Mouse (Mus musculus) adrenal gland, adult 18-20 months (tissue): ENCODE measurements around the gene Zfp827. TPM values are rescaled to one million over a fixed set of nuclear protein-coding genes. Genes with fewer than 3 reads are reported as not detected.

Experiments
- DNase-seq, 2 experiments: peaks; one replicate each; pipeline ENCODE4 v3.0.0; 2021 to 2022; ENCODE audit warnings: low spot score in 2 of 2
- total RNA-seq, 2 experiments: library from RNA; stranded (reverse); gene quantifications; 1 replicate in 1 of 2; 2 replicates in 1 of 2; pipeline ENCODE4 v1.2.3; 2021

Gene Zfp827
- total RNA-seq, 2 experiments from 2014 or later: 6.1 to 6.8 TPM

DNA sequence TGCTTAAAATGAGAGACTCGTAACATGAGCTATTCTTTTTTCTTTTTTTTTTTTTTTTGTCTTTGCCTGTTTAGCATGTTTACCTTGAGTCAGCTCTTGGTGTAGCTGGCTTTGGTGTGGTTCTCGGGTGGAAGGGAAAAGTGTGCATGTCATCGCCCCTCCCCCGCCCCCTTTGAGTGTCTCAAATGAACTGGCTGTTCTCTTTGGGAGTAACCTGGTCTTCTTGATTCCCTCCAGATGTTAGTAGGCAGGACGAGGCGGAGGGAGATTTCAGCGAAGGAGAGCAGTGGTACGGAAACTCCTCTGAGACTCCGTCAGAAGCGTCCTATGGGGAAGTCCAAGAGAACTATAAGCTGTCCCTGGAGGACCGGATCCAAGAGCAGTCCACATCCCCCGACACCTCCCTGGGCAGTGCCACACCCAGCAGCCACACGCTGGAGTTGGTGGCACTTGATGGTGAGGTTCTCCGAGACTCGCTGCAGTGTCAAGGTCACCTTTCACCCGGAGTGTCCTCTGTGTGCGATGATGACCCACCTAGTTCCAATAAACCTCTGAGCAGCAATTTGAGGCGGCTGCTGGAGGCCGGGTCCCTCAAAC is 31.9 kb downstream of the Zfp827 start:
- no peak for DNase-seq

DNA sequence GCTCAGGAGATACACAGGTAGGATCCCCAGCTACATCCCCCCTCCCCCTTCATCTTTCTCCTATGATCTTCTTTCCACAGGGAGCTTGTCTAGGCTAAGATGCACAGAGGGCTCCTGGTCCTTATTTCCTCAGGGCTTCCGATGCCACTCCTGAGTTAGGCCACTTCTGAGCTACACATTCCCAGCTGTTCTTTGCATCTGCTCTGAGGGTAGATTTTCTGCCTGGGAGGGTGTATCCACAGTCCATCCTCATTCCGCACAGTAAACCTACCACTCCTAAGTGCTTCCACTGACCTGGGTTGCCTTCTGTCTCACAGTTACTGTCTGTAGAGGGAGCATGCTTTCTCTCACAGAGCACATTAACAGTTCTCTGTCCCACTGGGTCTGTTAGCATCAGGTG is 37.7 kb downstream of the Zfp827 start:
- DNase-seq: no peak

DNA sequence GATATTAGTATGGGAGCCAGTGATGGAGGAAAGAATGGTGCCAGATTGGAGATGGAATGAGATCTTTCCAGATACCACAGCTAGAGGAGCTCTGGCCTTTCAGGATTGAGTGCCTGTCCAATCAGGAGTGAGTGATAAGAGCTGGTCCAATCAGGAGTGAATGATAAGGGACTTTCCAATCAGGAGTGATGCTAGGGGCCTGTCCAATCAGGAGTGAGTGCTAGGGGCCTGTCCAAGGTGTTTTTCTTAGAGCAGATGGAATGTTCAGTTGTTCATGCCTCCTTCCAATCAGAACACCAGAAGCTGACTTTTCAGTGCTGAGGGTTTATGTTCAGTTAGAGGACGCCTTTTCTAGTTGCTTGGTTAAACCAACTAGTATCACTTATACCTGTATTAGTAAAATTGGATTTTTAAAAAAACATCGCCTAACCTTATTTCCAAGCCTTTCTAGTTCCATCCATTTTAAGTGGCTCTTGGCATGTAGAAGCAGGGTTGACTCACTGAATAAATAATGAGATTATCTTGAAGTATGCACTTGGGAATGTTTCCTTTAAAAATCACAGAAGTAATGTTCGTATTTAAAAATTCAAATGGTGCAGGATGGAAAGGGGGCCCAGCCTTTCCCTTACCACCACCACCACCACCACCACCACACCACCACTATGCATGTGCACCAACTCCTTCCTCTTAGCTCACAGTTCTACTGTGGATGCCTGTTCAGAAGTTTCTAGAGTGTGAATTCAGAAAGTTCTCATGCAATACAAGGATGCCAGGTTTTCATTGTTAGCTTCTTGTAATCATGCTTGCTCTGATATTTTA is 39.8 kb downstream of the Zfp827 start:
- no peak for DNase-seq

DNA sequence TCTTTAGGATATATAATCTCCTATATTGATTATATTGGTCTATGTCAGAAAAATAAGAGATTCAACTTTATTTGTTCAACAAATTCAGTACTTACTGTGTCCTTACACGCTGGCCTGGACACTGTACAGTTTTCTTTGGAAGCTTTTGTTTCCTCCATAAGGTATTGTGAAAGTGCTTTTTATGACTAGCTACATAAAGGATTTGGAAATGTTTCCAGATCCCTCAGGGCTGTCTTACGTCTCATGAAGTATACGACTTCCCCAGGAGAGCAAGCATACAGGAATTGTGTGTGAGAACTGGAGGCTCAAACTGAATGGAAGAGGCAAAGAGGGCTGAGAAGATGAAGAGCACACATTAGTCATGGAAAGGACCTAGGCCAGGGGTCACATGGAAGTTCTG is 45.1 kb downstream of the Zfp827 start:
- DNase-seq: no peak

GRCm38 (mm10) chr8:79074986-79075385 is 46.7 kb downstream of the Zfp827 start:
- DNase-seq: no peak

DNA sequence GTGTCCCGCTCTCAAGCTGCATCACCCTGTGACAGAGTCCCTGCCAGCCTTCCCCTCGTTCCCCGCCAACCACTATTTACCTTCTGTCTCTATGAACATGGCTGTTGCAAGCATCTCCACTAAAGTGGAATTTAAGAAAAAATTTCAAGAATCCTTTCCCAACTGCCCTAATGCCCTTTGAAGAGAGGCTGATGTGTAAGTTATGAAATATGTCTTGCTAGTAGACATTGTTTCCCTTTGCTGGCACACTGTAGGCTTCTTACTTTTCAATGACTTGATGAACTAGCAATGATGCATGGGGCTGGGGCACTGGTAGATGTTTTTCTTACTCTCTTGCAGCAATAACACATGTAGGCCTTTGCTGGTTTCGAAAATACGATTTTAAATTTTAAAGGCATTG is 49.0 kb downstream of the Zfp827 start:
- DNase-seq: no peak

DNA sequence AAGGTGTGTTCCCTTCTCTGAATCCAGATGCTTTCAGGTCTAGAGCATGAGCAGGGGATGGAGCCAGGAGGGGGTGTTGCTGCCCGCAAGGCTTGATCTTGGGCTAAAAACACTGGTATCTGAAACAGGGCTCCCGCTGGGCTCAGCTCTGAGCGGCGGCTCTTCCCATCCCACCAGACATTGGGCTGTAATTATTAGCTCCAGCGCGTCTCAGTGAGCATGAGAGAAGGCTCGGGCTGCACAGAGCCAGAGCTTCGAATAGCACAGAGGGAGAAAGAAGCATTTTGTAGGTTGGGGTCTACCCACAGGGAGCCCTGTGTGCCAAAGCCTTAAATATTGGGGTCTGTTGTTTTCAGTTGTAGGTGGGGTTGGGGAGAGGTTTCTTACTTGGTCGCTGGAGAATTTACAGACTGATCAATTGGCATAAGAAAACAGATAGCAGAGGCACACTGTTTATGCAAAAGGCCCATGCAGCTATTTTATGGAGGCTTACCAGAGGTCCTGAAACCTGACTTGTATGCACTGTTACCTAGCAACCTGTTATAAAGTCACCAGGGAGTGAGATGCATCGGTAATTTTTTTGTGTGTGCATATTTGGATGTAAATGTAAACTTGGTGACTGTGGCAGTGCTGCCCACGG is 50.4 kb downstream of the Zfp827 start:
- DNase-seq: no peak

DNA sequence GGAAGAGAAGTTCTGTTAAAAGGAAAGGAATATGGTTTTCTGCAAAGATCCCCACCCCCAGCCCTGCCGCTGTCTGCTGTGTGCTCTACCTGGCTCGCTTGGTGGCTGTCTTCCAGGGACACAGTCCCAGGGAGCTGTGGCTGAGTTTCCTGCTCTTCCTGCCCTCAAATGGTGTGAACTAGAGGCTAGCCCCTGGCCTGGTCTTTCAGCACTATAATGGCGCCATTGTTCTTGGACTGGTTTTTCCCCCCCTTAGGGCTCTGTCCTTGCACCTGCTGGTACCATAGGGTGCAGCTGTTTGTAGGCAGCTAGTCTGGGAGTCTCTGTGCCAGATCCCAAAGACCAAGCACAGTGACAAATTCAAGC is 50.9 kb downstream of the Zfp827 start:
- no peak for DNase-seq

- no peak for DNase-seq
Measured at GRCm38 (mm10) chr8:79080096-79080739, 52.0 kb downstream of the Zfp827 start.

DNA sequence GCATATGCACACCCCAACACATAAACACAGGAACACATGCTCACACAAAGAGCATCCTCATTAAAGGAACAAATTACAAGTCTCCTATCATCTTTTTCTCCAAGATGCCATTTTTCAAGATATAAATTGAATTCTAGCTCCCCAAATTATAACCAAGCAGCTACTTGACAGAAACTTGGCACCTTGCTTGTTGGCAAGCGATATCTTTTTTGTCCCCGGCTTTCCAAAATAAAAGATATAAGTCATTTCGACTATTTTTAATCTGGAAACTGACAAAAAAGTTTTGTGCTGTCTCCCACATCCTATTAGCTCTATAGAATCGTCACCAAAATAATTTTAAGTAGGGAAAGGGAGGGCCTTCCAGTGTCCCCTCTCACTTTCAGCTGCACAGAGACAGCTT is 53.1 kb downstream of the Zfp827 start:
- DNase-seq: no peak

GRCm38 (mm10) chr8:79081955-79082354 is 53.7 kb downstream of the Zfp827 start:
- DNase-seq: no peak

DNA sequence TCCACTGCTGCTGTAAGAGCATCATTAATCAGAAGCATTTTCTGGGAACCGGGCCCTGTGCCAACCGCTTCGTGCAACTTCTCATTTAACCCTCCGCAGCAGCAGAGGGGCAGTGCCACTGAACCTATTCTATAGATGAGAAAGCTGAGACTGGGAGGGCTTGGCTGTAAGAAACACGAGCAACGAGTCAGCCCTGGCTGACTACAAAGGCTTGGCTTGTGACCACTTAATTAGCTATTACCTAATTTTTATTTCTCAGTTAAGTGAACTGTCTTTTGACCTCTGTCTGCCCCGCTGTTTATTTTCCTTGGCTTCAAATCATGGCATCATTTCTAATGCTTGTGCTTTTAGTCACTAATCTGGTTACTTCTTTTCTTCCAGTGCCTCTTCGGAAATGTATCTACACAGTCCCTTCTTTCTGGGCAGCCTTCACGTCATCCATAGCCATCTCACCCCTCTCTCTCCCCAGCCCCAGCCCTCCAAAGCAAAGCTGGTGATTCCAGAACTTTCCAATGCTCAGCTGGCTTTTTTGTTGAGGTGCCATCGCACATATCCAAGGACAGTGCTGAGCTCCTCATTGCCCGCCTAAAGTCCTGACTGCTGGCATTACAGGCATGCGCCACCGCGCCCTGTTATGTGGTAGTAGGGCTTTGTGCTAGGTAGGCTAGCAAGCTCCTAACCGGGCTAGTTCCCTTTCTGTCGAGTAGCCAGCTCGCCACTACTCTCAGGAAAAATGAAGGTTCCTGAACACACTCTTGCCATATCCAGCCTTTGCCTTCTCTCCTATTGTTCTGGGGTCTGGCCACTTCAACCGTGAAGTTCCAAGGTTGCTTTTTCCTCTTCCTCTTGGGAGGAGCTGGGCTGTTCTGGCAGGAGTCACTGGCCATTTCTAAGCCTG is 55.5 kb downstream of the Zfp827 start:
- DNase-seq: peak; percentile 47 to 55

- DNase-seq: no peak
Measured at GRCm38 (mm10) chr8:79084359-79084820, 56.2 kb downstream of the Zfp827 start.

GRCm38 (mm10) chr8:79094422-79094821 is 66.2 kb downstream of the Zfp827 start:
- no peak for DNase-seq

- DNase-seq: no peak
Measured at GRCm38 (mm10) chr8:79095162-79095561, 66.9 kb downstream of the Zfp827 start.

DNA sequence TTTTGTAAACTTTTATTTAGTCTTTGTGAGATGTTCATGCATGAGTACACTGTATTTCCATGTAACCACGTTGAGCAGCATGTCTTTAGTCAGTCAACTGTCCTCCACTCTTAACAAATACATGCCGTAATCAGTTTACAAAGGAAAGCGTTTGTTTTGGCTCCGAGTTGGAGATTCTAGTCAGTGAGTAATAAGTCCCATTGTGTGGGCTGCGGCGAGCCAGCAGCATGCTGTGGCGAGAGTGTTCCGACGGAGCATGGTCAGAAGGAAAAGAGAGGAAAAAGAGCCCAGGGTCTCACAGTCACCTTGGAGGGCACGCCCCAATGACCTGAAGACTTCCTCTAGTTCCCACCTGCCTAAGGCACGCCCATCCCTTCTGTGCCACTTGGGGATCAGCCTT is 68.7 kb downstream of the Zfp827 start:
- DNase-seq: no peak

- no peak for DNase-seq
Measured at GRCm38 (mm10) chr8:79102707-79103106, 74.5 kb downstream of the Zfp827 start.

DNA sequence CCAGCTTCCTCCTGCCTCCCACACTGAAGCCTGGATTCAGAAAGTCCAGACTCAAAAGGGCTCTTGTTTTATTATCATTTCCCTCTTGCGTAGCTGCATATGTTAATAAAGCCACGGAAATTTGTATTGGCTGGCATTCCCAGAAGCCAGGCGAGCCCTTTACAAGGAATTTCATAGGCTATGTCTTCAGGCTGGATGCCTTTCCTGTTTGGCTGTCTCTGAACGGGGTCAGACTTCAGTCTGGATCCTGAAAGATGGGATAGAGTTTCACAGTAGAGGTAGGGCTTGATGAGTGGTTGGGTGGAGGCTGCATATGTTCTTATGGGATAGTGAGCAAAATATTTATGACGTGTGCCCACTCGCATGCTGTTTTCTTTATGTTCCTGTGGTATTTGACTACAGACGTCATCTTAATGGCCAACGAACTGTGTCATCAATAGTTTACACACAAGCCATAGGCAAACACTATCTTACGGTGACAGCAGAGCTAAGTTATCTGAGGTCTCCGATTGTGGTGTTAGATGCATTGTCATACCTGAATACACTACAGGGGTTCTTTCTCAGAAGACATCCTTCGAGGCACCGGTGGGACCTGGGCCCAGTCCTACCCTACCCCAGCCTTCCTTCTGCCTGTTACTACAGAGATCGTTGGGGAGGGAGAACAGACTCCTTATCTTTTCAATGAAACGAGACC is 75.1 kb downstream of the Zfp827 start:
- DNase-seq: no peak

DNA sequence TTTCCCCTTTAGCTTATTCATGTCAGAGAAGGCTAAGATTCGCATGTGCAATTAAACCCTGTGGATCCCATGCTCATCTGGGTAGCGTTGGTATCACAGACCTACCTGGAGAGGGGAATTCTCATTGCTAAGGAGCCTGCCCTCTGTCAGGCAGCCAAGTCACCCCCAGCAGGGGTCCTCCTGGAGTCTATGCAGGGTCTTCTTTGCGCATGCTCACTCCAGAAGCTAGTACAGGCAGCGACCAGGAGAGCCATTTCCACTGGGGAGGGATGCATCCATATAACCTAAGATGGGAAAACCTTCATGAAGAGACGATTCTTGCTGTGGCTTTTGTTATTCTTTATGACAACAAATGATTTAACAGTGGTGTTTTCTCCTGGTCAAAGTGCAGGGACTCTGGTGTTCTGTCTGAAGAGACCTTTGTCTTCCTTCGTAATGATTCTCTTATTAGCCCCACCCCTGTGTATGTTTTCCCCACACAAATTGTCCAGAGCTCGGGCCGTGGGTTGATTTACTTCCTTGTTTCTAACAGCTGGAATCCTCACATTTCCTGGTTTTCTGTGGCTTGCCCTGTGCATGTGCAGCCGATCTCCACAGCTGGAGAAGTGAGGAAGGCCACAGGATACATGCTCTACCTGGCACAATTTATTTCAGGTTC is 75.8 kb downstream of the Zfp827 start:
- no peak for DNase-seq

- no peak for DNase-seq
Measured at GRCm38 (mm10) chr8:79104634-79105033, 76.4 kb downstream of the Zfp827 start.
